Mouse (Mus musculus) limb, embryonic 15.5 days (tissue): ENCODE results near the gene Odf3b. TPM values are rescaled to one million over a fixed set of nuclear protein-coding genes. Genes with fewer than 3 reads are reported as not detected.

ENCODE experiments used
- ATAC-seq: fragments of 200-750 bp; cut with Nextera tagmentation; 2 replicates; pipeline ENCODE4 v1.8.0; 2017; ENCODE audit warnings: low read depth, moderate TSS enrichment; ENCODE audit not compliant: insufficient number of reproducible peaks, low FRiP score, low TSS enrichment
- H3K27ac ChIP-seq: fragments of 300-500 bp; sonication (generic); 2 replicates; pipeline ENCODE4 v1.5.1; 2015; ENCODE audit warnings: moderate library complexity, mild to moderate bottlenecking, inconsistent platforms
- H3K27me3 ChIP-seq: fragments of 300-500 bp; sonication (generic); 2 replicates; pipeline ENCODE4 v1.6.1; 2015; ENCODE audit warnings: inconsistent platforms
- H3K36me3 ChIP-seq: fragments of 300-500 bp; sonication (generic); 2 replicates; pipeline ENCODE4 v1.6.1; 2015; ENCODE audit warnings: inconsistent platforms
- H3K4me1 ChIP-seq: fragments of 300-500 bp; sonication (generic); 2 replicates; pipeline ENCODE4 v1.6.1; 2015; ENCODE audit warnings: inconsistent platforms
- H3K4me2 ChIP-seq: fragments of 300-500 bp; sonication (generic); 2 replicates; pipeline ENCODE4 v1.6.1; 2015; ENCODE audit warnings: mild to moderate bottlenecking, inconsistent platforms
- H3K4me3 ChIP-seq: fragments of 300-500 bp; sonication (generic); 2 replicates; pipeline ENCODE4 v1.5.1; 2015; ENCODE audit warnings: mild to moderate bottlenecking, inconsistent platforms
- H3K9ac ChIP-seq: fragments of 300-500 bp; sonication (generic); 2 replicates; pipeline ENCODE4 v1.6.1; 2015; ENCODE audit warnings: inconsistent platforms
- H3K9me3 ChIP-seq: fragments of 300-500 bp; sonication (generic); 2 replicates; pipeline ENCODE4 v1.6.1; 2016; ENCODE audit warnings: inconsistent platforms
- WGBS: fragments of 180-500 bp; shearing (Covaris S2); methylation state at CpG from one replicate; pipeline ENCODE4 v1.1.7; 2015; 5-methylcytosine and 5-hydroxymethylcytosine counted together
- polyA plus RNA-seq: library from polyadenylated mRNA; unstranded; fragments of >200 nt; fragmentation: Nextera tagmentation; extraction: Ambion mirVana; gene quantifications from 2 replicates; pipeline ENCODE4 v1.2.1, GENCODE M21; 2015

Gene Odf3b
- polyA plus RNA-seq, 1 experiment from 2014 or later, result 0.42 TPM

DNA sequence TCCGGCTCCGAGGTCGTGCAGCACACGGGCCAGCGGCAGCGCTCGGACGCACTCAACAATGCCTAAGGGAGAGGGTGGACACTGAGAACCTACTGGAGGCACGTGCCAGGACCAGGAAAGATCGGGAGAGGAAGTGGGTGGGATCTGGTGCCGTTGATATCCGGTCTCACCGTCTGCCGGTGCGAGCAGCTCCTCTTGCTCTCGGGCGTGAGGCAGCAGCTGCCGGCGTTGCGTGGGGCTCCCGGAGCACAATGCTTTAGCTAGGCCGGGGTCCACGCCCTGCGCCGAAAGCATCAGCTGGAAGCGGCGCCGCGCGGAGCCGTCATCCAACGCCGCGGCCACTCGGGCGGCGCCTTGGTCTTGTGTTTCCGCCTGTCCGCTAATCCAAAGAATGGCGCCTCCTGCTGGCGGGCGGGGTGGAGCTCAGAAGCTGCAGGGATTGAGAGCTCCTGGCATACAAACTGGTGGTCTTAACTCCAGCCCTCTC is 5.3 kb downstream of the Odf3b start, which contains the start of gene Sco2:
TSS of gene Sco2 (minus strand) at position 85 of the 487 bp plus-strand sequence.
- Histone ChIP-seq H3K4me1 (peaks cover 35% of the 10 kb centered on the region), H3K27me3 (peaks cover 32% of the 10 kb centered on the region), H3K36me3 (peaks cover 38% of the 10 kb centered on the region), H3K4me3 (peak within 1 kb of the TSS; percentile 70), H3K4me2 (peak within 1 kb of the TSS; percentile 90), H3K9ac (peak within 1 kb of the TSS; percentile 71), H3K27ac (peak within 1 kb of the TSS; percentile 89), H3K9me3 (no peaks in the 10 kb centered on the region)
- ATAC-seq, result peak; percentile 58; the same call in 1 of the 2 replicates
- under 1% methylated on average over 42 of the region's 42 CpGs for WGBS

DNA sequence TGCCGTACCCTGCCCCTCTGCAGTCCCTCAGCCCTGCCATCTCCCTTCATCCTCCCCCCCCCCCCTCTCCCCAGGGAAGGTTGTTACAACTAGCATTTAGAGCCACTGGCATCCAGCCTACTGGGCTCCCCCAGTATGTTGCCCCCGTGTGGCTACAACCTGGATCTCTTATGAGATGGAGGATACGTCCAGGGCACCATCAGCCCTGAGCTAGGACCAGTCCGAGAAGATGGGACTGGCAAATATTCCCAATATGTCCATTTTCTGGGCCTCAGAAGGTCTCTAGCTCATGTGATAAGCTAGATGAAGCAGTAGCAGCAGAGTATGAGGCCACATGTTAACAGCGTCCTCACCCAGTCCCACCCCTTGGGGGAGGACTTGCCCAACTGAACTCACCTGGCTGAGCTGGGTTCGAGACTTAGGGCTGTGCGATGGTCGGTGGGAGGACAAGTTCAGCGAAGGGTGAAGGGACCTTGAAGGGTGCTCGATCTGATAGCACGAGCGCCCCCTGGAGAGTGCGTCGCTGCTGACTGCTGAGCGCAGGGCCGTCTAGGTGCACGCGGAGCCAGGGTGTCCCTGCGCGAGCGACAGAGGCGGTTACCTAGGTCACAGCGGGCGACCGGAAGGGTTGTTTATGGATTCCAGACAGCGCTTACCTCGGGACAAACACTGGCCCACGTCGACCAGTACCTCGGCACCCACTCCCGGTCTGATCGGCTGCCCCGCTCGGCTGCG is 5.9 kb downstream of the Odf3b start:
- Histone ChIP-seq H3K4me1 (peaks cover 29% of the 10 kb centered on the region), H3K4me2 (peak overlapping the region; percentile 90), H3K9me3 (no peaks in the 10 kb centered on the region), H3K27me3 (peaks cover 26% of the 10 kb centered on the region), H3K9ac (peak overlapping the region; percentile 71), H3K4me3 (peak overlapping the region; percentile 70), H3K27ac (peak overlapping the region; percentile 89), H3K36me3 (peaks cover 45% of the 10 kb centered on the region)
- under 1% methylated on average over 35 of the region's 35 CpGs for WGBS
- ATAC-seq, result peak; percentile 74

DNA sequence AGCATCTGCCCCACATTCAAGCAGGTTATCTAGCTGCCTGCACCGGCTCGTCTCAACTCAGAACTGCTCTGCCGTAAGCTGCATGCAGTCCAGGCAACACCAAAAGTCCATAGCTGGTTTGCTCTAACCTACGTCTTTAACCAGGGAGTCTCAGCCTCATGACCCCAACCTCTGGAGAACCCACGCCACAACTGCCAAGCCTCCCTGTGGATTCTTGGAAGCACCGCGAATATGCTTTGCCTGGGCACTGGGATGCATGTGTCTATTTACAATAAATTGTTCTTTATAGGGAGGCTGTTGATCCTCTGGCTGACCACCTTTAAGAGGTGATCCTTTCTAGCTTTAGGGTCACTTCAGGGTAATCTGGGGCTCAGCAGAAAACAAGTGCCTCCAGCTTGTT is 6.5 kb downstream of the Odf3b start:
- H3K4me2 ChIP-seq, result peak overlapping the region; percentile 90; the same call in 1 of the 2 replicates
- peaks cover 23% of the 10 kb centered on the region for H3K4me1 ChIP-seq
- H3K4me3 ChIP-seq, result peak overlapping the region; percentile 70; the same call in 1 of the 2 replicates
- no peak overlapping the region for H3K9ac ChIP-seq
- no peak for ATAC-seq
- WGBS, result 82% methylated on average over 7 of the region's 7 CpGs
- H3K27me3 ChIP-seq, result peaks cover 20% of the 10 kb centered on the region
- H3K36me3 ChIP-seq, result peaks cover 51% of the 10 kb centered on the region
- no peaks in the 10 kb centered on the region for H3K9me3 ChIP-seq
- no peak overlapping the region for H3K27ac ChIP-seq

DNA sequence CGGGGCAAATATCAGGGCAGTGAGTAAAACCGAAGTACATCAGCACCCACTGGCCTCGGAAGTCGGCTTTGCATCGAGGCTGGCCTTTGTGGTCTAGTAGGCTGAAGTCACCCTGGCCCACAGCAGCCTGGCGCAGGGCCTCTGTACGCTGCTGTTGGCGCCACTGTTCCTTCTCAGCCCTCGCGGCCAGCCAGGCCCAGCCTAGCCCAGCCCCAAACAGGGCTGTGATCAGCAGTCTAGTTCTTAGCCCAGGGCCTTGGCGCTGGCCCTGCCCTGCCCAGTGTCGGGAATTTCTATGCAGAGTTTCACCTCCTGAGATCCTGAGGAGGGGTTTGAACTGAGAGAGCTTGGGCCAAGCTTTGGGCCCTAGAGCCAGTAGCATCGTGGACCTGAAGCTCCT is 7.0 kb downstream of the Odf3b start:
- Histone ChIP-seq H3K9ac (no peak overlapping the region), H3K36me3 (peaks cover 56% of the 10 kb centered on the region)
- ATAC-seq, result no peak

DNA sequence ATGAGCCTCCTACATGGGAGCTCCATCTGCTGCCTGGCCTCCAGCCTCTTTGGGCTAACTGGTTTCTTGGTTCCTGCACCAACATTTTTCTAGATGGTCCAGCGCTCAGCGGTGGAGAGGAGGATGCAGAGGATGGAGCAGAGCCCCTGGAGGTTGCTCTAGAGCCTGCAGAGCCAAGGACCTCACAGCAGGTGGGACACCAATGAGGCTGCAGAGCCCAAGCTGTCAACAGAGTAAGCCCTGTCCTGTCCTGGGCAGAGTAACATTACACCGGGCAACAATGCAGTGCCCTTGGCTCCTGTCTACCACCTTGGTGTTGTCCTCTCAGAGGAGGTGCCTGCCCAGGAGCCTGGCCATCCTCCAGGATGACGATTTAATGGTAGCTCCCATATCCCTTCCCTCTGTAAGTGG is 13.9 kb downstream of the Odf3b start:
- Histone ChIP-seq H3K4me1 (no peaks in the 10 kb centered on the region), H3K4me2 (no peak overlapping the region), H3K27me3 (no peaks in the 10 kb centered on the region), H3K9me3 (no peaks in the 10 kb centered on the region), H3K36me3 (peaks cover 99% of the 10 kb centered on the region), H3K4me3 (no peak overlapping the region), H3K27ac (no peak overlapping the region), H3K9ac (no peak overlapping the region)
- ATAC-seq, result no peak
- 96% methylated on average over 4 of the region's 4 CpGs for WGBS

More for the DNA sequence above, 7.0 kb downstream of the Odf3b start:
- no peak overlapping the region for H3K27ac ChIP-seq
- no peak overlapping the region for H3K4me2 ChIP-seq
- H3K27me3 ChIP-seq, result peaks cover 15% of the 10 kb centered on the region
- whole genome bisulfite sequencing, result 85% methylated on average over 13 of the region's 13 CpGs
- peaks cover 20% of the 10 kb centered on the region for H3K4me1 ChIP-seq
- no peak overlapping the region for H3K4me3 ChIP-seq
- no peaks in the 10 kb centered on the region for H3K9me3 ChIP-seq

DNA sequence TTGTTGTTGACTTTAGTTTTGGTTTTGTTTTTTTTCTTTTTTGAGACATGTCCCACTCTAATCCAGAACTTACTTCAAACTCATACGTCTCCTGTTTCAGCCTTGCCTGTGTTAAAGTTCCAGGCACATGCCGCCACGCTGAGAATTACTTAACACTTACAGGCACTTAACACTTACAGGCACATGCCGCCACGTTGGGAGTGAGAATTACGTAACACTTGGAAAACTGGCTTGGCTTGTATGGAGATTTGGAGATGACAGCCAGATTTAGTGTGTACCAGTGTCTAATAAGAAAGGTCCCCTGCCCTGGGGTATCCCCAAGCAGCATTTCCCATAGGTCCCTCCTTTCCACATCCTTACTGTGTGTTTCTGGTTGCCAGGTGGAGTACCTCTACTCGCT is 16.0 kb downstream of the Odf3b start:
- no peaks in the 10 kb centered on the region for H3K27me3 ChIP-seq
- WGBS, result 81% methylated on average over 7 of the region's 7 CpGs
- H3K36me3 ChIP-seq, result peaks cover 84% of the 10 kb centered on the region
- no peak overlapping the region for H3K4me2 ChIP-seq
- H3K4me3 ChIP-seq, result no peak overlapping the region
- ATAC-seq, result no peak
- H3K9me3 ChIP-seq, result no peaks in the 10 kb centered on the region
- H3K4me1 ChIP-seq, result peaks cover 3% of the 10 kb centered on the region
- H3K27ac ChIP-seq, result no peak overlapping the region
- H3K9ac ChIP-seq, result no peak overlapping the region

DNA sequence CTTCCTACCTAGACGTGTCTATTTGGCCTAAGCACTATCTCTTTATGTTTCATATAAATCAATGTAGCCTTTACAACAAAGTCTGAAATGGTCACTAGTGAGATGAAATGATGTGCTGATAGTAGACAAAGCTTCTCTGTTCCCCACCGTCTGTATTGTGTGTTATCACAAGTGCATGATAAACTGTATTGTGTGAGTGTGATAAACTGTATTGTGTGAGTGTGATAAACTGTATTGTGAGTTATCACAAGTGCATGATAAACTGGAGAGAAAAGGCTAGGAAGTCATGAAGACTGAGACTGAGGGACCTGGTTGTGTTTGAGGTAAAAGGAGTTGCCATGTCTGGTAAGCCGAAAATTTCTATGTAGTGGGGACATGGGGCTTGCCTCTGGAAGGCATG is 20.3 kb downstream of the Odf3b start:
- Histone ChIP-seq H3K9ac (no peak overlapping the region), H3K9me3 (no peaks in the 10 kb centered on the region), H3K4me3 (no peak overlapping the region), H3K36me3 (peaks cover 42% of the 10 kb centered on the region), H3K27me3 (no peaks in the 10 kb centered on the region), H3K4me2 (no peak overlapping the region), H3K27ac (no peak overlapping the region), H3K4me1 (peaks cover 27% of the 10 kb centered on the region)
- no peak for ATAC-seq
- WGBS, result 76% methylated on average over 3 of the region's 3 CpGs

DNA sequence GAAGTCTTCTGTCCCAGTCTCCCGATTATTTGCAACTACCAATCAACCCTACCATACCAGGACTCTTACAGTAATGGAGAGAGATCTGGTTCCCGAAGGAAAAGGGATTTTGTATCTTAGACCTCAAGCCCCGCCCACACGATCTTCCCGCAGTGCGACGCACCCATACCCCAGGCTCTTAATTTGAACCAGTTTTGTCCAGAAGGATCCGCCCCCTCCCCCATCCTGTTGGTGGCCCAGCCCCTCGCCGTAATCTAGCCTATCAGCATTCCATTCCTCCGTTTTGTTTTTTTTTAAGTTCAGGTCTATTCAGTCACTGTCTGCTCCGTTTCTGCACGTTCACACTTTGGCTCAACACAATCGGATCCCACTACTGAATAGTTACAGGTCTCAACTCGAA is 22.7 kb downstream of the Odf3b start:
- Histone ChIP-seq H3K27ac (peak overlapping the region; percentile 95), H3K36me3 (peaks cover 39% of the 10 kb centered on the region), H3K27me3 (no peaks in the 10 kb centered on the region), H3K4me2 (peak overlapping the region; percentile 69), H3K9me3 (no peaks in the 10 kb centered on the region), H3K4me1 (peaks cover 30% of the 10 kb centered on the region), H3K9ac (peak overlapping the region; percentile 80), H3K4me3 (peak overlapping the region; percentile 80)
- peak; percentile 50; the same call in 1 of the 2 replicates for ATAC-seq
- WGBS, result 0% methylated on average over 15 of the region's 15 CpGs

DNA sequence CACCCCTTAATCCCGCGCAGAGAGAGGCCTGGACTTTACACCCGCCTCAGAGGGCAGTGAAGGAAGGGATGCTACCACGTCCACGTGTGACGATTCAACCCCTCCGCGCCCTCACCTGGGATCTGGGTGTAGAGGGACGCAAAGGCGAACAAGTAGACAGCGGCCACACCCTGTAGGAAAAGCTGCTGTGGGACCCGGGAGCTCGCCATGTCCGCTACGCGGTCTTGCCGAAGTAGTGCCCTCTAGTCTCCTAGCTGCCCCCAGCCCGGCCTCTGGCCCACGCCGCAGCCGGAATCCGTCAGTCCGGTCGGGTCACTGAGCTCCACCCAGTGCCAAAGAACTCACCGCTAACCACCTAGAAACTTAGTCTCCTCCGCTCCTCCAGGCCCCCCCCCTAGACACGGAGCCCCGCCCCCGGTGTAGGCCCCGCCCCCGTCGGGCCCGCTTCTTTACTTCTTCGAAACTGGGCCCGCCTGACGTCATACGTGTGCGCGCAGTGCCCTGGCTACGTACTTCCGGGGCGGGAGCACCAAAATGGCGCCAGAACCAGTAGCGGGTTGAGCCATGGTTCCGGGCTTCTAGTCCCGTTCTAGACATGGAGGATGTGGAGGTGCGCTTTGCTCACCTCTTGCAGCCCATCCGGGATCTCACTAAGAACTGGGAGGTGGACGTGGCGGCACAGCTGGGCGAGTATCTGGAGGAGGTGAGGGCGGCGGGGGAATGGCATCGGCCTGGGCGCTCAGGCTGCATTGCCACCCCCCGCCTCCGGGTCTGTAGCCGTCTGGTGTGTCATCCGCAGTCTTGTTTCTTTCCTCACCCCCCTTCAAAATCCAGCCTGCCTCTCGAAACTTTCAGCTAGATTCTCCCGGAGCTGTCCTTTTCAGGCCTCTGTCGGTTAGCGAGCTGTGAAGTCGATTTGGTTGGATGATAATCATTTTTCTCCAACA is 23.6 kb downstream of the Odf3b start, which contains the start of the genes Lmf2 and Ncaph2:
TSS of gene Lmf2 (minus strand) at position 419 of the 947 bp plus-strand sequence.
TSS of gene Ncaph2 (plus strand) at position 479 of the 947 bp plus-strand sequence.
- WGBS, result under 1% methylated on average over 64 of the region's 64 CpGs
- H3K9ac ChIP-seq, result peak within 1 kb of the TSS; percentile 86
- no peaks in the 10 kb centered on the region for H3K9me3 ChIP-seq
- peaks cover 30% of the 10 kb centered on the region for H3K4me1 ChIP-seq
- H3K27me3 ChIP-seq, result no peaks in the 10 kb centered on the region
- H3K36me3 ChIP-seq, result peaks cover 39% of the 10 kb centered on the region
- ATAC-seq, result peak; percentile 90
- peak within 1 kb of the TSS; percentile 72 for H3K4me2 ChIP-seq
- peak within 1 kb of the TSS; percentile 80 for H3K4me3 ChIP-seq
- H3K27ac ChIP-seq, result peak within 1 kb of the TSS; percentile 95

DNA sequence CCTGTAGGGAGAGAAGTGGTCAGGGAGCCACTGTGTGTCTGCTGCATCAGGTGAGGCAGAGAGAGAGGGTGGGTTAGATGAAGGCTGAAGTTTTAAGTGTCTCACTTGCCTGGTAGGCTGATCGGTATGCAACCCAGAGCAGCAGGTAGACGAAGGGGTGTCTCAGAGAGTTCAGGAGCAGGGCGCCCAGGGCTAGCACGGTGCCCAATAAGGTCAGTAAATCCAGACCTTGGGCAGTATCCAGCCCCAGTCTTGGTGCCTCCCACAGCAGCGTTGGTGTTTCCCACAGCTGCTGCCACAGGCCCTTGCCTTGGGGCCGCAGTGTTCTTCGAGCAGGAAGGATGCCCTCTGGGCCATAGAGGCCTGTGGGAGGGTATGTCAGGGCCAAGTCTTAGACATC is 24.6 kb downstream of the Odf3b start:
- Histone ChIP-seq H3K27me3 (no peaks in the 10 kb centered on the region), H3K4me2 (peak overlapping the region; percentile 72), H3K27ac (no peak overlapping the region; the same call in 1 of the 2 replicates), H3K36me3 (peaks cover 42% of the 10 kb centered on the region), H3K9me3 (no peaks in the 10 kb centered on the region), H3K9ac (peak overlapping the region; percentile 86), H3K4me3 (peak overlapping the region; percentile 80), H3K4me1 (peaks cover 30% of the 10 kb centered on the region)
- no peak for ATAC-seq
- 74% methylated on average over 7 of the region's 7 CpGs for WGBS

DNA sequence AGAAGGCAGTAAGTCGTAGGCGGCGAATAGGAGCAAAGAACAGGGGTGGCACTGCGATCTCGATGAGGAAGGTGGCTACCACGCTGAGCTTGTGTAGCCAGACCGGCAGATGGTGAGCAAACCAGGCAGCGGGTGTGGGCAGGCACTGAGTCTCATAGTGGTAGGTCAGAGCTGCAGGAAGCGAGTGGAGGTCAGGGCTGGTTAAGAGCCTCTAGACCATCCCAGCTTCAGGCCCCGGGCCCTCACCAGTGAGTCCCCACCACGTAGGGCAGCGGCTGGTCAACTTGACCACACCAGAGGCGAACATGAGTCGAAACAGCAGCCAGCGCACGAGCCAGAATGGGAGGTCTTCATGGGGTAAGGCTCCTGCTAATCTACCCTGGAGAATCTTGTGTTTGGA is 25.2 kb downstream of the Odf3b start:
- H3K27me3 ChIP-seq, result no peaks in the 10 kb centered on the region
- WGBS, result 97% methylated on average over 16 of the region's 16 CpGs
- peaks cover 30% of the 10 kb centered on the region for H3K4me1 ChIP-seq
- ATAC-seq, result no peak
- no peak overlapping the region for H3K9ac ChIP-seq
- H3K27ac ChIP-seq, result no peak overlapping the region
- peaks cover 42% of the 10 kb centered on the region for H3K36me3 ChIP-seq
- H3K4me2 ChIP-seq, result no peak overlapping the region
- H3K9me3 ChIP-seq, result no peaks in the 10 kb centered on the region
- peak overlapping the region; percentile 80; the same call in 1 of the 2 replicates for H3K4me3 ChIP-seq
